25 mouse cellular contexts compared by ENCODE assay signal in genomic region chr9:75406121-75406520, GRCm38 (mm10). TPM values are rescaled to one million over a fixed set of nuclear protein-coding genes. Genes with fewer than 3 reads are reported as not detected.
DNase-seq lines count a peak whose midpoint lies in the region; ATAC-seq lines count a peak whose summit lies in the region.
"Had no signal": no experiment of that assay in that cellular context is flagged by ENCODE, and none has a peak within 500 bp of the region (broad histone marks: within the 10 kb centered on the region; RNA-seq: fewer than 3 reads in every experiment).

No protein-coding gene starts in this region.

- no peaks in the 10 kb centered on the region for H3K36me3 ChIP-seq in intestine, embryonic 16.5 days (ENCODE audit: control insufficient read depth, insufficient read depth, low read length)
- H3K36me3 ChIP-seq in intestine, embryonic 15.5 days = no peaks in the 10 kb centered on the region
- H3K36me3 ChIP-seq: embryonic facial prominence, embryonic 13.5 days; forebrain, embryonic 15.5 days; hindbrain, embryonic 12.5 days; neural tube, embryonic 12.5 days had no signal

- DNase-seq in cerebellum, postnatal 10 days = peak; percentile 14 to 44
- DNase-seq in cerebellum, adult 9-10 months = no peak
- DNase-seq in NIH3T3 (ENCODE audit: low read depth) (peak; percentile 17), liver (no peak)
- DNase-seq in large intestine, adult 2 months (ENCODE audit: low read depth, low spot score) = peak; percentile 66
- DNase-seq in cerebellum, adult 11 months = no peak
- DNase-seq: cerebellum, adult 8-10 months; gastrocnemius, postnatal 36 days; kidney, adult 8-10 months; kidney, postnatal 14 days; layer of hippocampus, adult 9-11 months; left cerebral cortex, postnatal 4 days; lung, adult 18-20 months; right cerebral cortex, postnatal 4 days; thymus, postnatal 36 days had no signal

- no peaks in the 10 kb centered on the region for H3K27me3 ChIP-seq in intestine, embryonic 16.5 days (replicated peaks; ENCODE audit: control insufficient read depth, insufficient read depth, low read length)
- H3K27me3 ChIP-seq in intestine, embryonic 15.5 days (replicated peaks) = no peaks in the 10 kb centered on the region
- H3K27me3 ChIP-seq: embryonic facial prominence, embryonic 13.5 days; forebrain, embryonic 15.5 days; hindbrain, embryonic 12.5 days; neural tube, embryonic 12.5 days had no signal

- 75% methylated on average over 2 of the region's 2 CpGs for WGBS in intestine, embryonic 16.5 days
- WGBS in intestine, embryonic 15.5 days = 63% methylated on average over 2 of the region's 2 CpGs
- 49% methylated on average over 2 of the region's 2 CpGs for WGBS in large intestine, adult 2 months

- H3K9me3 ChIP-seq in intestine, embryonic 16.5 days (ENCODE audit: control insufficient read depth, low read length) = no peaks in the 10 kb centered on the region
- no peaks in the 10 kb centered on the region for H3K9me3 ChIP-seq in intestine, embryonic 15.5 days
- H3K9me3 ChIP-seq: embryonic facial prominence, embryonic 13.5 days; forebrain, embryonic 15.5 days; hindbrain, embryonic 12.5 days; midbrain, embryonic 10.5 days; neural tube, embryonic 12.5 days had no signal

- no peak overlapping the region for H3K4me2 ChIP-seq in intestine, embryonic 16.5 days (ENCODE audit: low read depth, low read length)
- no peak overlapping the region for H3K4me2 ChIP-seq in intestine, embryonic 15.5 days (replicated peaks)
- H3K4me2 ChIP-seq: forebrain, embryonic 15.5 days; heart, embryonic 11.5 days; hindbrain, embryonic 12.5 days; neural tube, embryonic 12.5 days had no signal

- peaks cover 25% of the 10 kb centered on the region for H3K4me1 ChIP-seq in intestine, embryonic 16.5 days (ENCODE audit: control insufficient read depth, insufficient read depth, low read length)
- H3K4me1 ChIP-seq in intestine, embryonic 15.5 days (replicated peaks) = peaks cover 22% of the 10 kb centered on the region

- no peak overlapping the region for H3K9ac ChIP-seq in intestine, embryonic 16.5 days (ENCODE audit: low read depth, low read length)
- no peak overlapping the region for H3K9ac ChIP-seq in intestine, embryonic 15.5 days
- H3K9ac ChIP-seq: embryonic facial prominence, embryonic 13.5 days; forebrain, embryonic 15.5 days; hindbrain, embryonic 12.5 days; neural tube, embryonic 12.5 days had no signal

- H3K4me3 ChIP-seq in intestine, embryonic 16.5 days (ENCODE audit: low read length) = no peak overlapping the region
- no peak overlapping the region for H3K4me3 ChIP-seq in intestine, embryonic 15.5 days (replicated peaks)
- H3K4me3 ChIP-seq: embryonic facial prominence, embryonic 13.5 days; forebrain, embryonic 15.5 days; hindbrain, embryonic 12.5 days; left cerebral cortex, adult 2 months; midbrain, embryonic 10.5 days; neural tube, embryonic 12.5 days had no signal

- H3K27ac ChIP-seq in intestine, embryonic 16.5 days (ENCODE audit: low read length) = 0 out of 2 replicates have a peak overlapping the region, but pooled peaks have one; percentile 4
- no peak overlapping the region for H3K27ac ChIP-seq in intestine, embryonic 15.5 days
- H3K27ac ChIP-seq: embryonic facial prominence, embryonic 13.5 days; forebrain, embryonic 15.5 days; hindbrain, embryonic 12.5 days; left cerebral cortex, adult 2 months; midbrain, embryonic 10.5 days; neural tube, embryonic 12.5 days had no signal

- ATAC-seq in intestine, embryonic 16.5 days = no peak
- ATAC-seq in intestine, embryonic 15.5 days = no peak
- ATAC-seq: forebrain, embryonic 15.5 days had no signal

RNA-seq across cellular contexts. Expression of gene Mapk6, which starts 3.7 kb away (rescaled TPM):
- polyA plus RNA-seq in intestine, embryonic 16.5 days (2015; fragmentation: Nextera tagmentation; extraction: Ambion mirVana) = 43.5 and 45.9 TPM in 2 replicates
- 47.2 and 55.5 TPM in 2 replicates for polyA plus RNA-seq in intestine, embryonic 15.5 days (2015; fragmentation: Nextera tagmentation; extraction: Ambion mirVana)
- polyA plus RNA-seq in large intestine, adult 2 months (2012; rRNA removed) = 19.4 and 43.7 TPM in 2 replicates

RNA-seq across cellular contexts. Expression of gene Leo1, which starts 35.2 kb away (rescaled TPM):
- 26.8 and 31.1 TPM in 2 replicates for polyA plus RNA-seq in intestine, embryonic 16.5 days (2015; fragmentation: Nextera tagmentation; extraction: Ambion mirVana)
- 32.5 and 35.2 TPM in 2 replicates for polyA plus RNA-seq in intestine, embryonic 15.5 days (2015; fragmentation: Nextera tagmentation; extraction: Ambion mirVana)
- polyA plus RNA-seq in large intestine, adult 2 months (2012; rRNA removed) = 3.9 and 4.8 TPM in 2 replicates

RNA-seq across cellular contexts. Expression of gene Bcl2l10, which starts 58.6 kb away (rescaled TPM):
- polyA plus RNA-seq in intestine, embryonic 16.5 days (2015; fragmentation: Nextera tagmentation; extraction: Ambion mirVana) = not detected in 2 replicates
- polyA plus RNA-seq in intestine, embryonic 15.5 days (2015; fragmentation: Nextera tagmentation; extraction: Ambion mirVana) = not detected in 2 replicates
- not detected in 2 replicates for polyA plus RNA-seq in large intestine, adult 2 months (2012; rRNA removed)
- polyA plus RNA-seq: embryonic facial prominence, embryonic 13.5 days; forebrain, embryonic 15.5 days; heart, embryonic 11.5 days; hindbrain, embryonic 12.5 days; liver, adult 2 months; midbrain, embryonic 10.5 days; neural tube, embryonic 12.5 days had no signal

Comparison
In these comparisons a context has a peak if more than half of its experiments do, and no peak if none do; other contexts are left out.
1. DNase-seq: peak in cerebellum, postnatal 10 days (2 of 2), NIH3T3 (single experiment) and large intestine, adult 2 months (single experiment); none in cerebellum, adult 9-10 months (single experiment), liver (single experiment) and cerebellum, adult 11 months (single experiment).